Mouse (Mus musculus) skeletal muscle tissue, adult 2 months (tissue): ENCODE measurements around the gene Atp6v0d1.

ENCODE experiments used
- DNase-seq: peaks from one replicate; pipeline ENCODE4 v3.0.0-alpha.2; 2012; ENCODE audit warnings: low read depth, low spot score

The Atp6v0d1 gene

DNA sequence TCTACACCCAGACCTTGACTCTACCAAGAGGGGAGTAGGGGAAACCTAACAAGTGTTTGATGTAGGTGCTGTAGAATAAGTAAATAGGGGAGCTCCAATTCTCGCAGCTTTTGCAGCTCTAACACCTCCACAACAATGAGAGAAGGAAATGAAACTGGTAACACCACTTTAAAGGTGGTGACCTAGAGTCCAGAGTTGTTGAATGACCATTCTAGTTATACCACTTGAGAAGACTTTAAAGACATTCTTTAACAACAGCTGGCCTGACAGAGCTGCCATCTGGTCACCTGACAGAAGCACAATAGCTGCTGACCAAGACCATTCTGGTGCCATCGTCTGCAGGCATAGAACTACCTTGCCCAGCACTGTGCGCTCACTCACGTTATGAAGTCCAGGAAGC, 26.9 kb downstream of the Atp6v0d1 start:
- DNase-seq = no peak

DNA sequence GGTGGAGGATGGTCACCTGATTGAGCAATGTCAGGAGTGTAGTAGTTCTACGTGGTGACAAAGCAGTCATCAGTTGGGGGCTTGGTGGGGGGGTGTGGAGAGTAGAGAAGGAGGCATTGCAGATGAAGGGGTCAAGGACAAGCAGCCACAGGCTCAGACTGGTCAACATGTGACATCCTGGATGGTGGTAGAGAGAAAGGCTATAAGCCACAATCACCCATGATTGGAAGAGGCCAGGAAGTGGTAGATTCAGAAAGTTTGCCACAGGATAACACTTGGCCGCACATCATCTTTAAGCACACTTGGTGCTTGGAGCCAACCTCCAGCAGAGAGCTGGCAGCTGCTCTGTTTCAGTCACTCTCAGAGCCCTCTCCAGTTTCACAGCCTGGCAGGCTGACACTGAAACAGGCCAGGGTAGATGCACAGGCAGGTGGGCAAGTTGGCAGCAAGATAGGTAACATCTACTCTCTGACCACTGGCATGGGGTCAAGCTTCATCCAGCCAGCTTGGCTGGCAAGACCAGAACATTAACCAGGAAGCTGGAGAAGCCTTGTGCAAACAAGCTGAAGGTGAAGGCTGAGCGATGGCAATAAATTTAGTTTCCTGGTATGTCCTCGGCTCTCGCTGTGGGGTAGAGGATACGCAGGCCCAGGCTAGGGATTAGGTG, 28.7 kb downstream of the Atp6v0d1 start:
- peak; percentile 95 for DNase-seq

- DNase-seq = no peak
Observed at GRCm38 (mm10) chr8:105536546-105536945, 29.3 kb downstream of the Atp6v0d1 start.

GRCm38 (mm10) chr8:105533892-105534329, 31.9 kb downstream of the Atp6v0d1 start:
- DNase-seq = peak; percentile 65

GRCm38 (mm10) chr8:105533439-105533838, 32.4 kb downstream of the Atp6v0d1 start:
- no peak for DNase-seq

GRCm38 (mm10) chr8:105531774-105532173, 34.1 kb downstream of the Atp6v0d1 start:
- DNase-seq = peak; percentile 71

DNA sequence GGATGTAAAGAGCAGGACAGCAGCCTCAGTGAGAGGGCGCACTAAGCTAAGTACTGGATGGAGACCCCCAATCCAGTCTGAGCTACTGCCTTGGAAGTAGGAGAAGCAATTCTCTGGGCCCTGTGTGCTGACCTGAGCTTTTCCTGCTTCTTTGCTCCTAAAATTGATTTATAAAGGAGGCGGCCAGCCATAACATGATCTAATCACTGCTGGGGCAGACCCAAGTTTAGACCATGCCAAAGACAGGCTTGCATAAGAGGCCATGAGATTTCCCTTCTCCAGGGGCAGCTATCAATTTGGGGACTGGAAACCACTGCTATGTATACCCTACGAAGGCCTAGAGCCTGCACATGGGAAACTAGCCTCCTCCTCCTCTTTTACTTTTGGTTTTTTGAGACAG, 36.6 kb downstream of the Atp6v0d1 start:
- DNase-seq = peak; percentile 59

- no peak for DNase-seq
Observed at GRCm38 (mm10) chr8:105528206-105528605, 37.6 kb downstream of the Atp6v0d1 start.

- peak; percentile 60 for DNase-seq
Observed at GRCm38 (mm10) chr8:105527110-105527509, 38.7 kb downstream of the Atp6v0d1 start.

DNA sequence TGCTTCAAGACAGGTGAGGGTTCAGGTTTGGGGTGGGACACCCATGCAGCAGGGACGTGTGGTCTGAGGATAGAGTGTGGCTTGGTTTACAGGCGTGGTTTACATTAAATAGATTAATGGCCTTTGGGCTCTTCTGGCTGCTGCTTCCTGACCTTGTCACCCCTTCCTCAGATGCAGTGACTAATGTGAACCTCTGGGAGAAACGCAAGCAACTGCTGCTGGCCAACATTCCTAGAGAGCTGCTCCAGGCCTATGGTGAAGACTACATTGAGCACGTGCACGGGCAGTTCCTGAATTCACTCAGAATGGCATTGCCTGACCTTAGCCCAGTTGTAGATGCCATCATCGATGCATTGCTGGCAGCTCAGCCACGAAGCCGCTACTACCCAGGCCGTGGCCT, 43.0 kb downstream of the Atp6v0d1 start:
- DNase-seq = no peak

- DNase-seq = no peak
Observed at GRCm38 (mm10) chr8:105521995-105522769, 43.7 kb downstream of the Atp6v0d1 start.

DNA sequence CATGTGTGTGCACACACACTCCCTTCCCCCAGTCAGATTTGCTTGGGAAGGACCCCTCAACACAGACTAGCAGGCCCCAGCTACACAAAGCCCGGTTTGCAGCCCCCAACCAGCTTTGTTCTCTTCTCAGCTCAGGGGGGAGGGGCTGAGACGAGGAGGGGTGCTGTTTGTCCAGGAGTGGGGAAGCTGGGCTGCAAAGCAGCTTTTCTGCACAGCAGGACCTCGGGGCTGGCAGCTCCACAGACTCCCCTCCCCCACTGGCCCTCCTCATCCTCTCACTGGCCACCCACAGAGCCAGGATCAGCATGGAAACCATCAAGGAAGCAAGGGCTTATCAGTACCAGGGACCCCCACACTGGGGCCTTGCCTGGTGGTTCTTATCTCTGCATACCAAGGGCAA, 44.8 kb downstream of the Atp6v0d1 start:
- DNase-seq = no peak

DNA sequence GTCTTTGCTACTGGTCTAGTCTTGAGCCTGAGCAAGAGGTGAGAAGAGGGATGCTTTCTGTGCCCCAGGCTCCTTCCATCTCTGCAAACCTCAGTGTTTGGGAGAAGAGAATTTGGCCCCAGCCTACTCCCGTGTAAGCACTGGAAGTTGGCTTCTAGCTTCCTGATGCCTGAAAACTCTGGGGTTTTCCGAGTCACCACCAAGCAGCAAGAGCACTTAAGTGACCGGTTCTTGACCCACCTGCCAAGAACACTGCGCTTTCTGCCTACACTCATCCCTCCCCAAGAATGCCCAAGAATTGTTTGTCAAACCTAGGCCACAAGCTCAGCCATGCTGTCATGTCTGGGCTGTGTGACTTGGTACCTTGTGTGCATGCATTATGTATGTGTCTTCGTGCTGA, 45.3 kb downstream of the Atp6v0d1 start:
- DNase-seq = no peak

GRCm38 (mm10) chr8:105519591-105519990, 46.3 kb downstream of the Atp6v0d1 start:
- DNase-seq = no peak

GRCm38 (mm10) chr8:105518436-105519313, 47.2 kb downstream of the Atp6v0d1 start, which contains the start of gene Hsd11b2:
Hsd11b2 (plus strand) TSS chr8:105518755.
- DNase-seq = no peak

- no peak for DNase-seq
Observed at GRCm38 (mm10) chr8:105517346-105517745, 48.5 kb downstream of the Atp6v0d1 start.

- peak; percentile 70 for DNase-seq
Observed at GRCm38 (mm10) chr8:105516018-105516645, 49.7 kb downstream of the Atp6v0d1 start.

- peak; percentile 77 for DNase-seq
Observed at GRCm38 (mm10) chr8:105514656-105515055, 51.2 kb downstream of the Atp6v0d1 start.

DNA sequence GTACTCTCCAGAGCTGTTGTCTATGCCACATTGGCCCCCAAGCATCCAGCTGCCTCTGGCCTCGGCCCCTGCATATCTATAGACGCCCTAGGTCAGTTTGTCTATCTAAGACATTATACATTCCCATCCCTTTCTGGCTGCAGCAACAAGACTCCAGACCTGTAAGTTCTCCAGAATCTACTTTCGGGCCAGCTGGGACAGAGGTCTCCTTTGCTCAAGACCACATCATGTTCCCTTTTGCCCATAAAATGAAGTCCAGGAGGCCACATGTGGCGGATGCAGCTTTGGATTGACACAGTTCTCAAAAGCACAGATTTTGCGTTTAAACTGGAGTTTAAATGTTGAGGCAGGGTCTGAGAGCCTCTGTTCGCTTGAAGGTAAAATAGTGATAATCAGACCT, 51.7 kb downstream of the Atp6v0d1 start:
- no peak for DNase-seq

GRCm38 (mm10) chr8:105509997-105510735, 55.7 kb downstream of the Atp6v0d1 start:
- DNase-seq = no peak

- no peak for DNase-seq
Observed at GRCm38 (mm10) chr8:105508758-105509157, 57.1 kb downstream of the Atp6v0d1 start.
